Mouse (Mus musculus) kidney, adult 2 months (tissue): ENCODE data around the gene Tbx1.

Source experiments
- CTCF ChIP-seq: fragments of 200-500 bp; conservative IDR thresholded peaks from 2 replicates; pipeline ENCODE4 v1.5.1; 2011; ENCODE audit warnings: low read depth, mild to moderate bottlenecking, control low read depth, low read length, moderate library complexity, mixed read lengths; ENCODE audit not compliant: insufficient read depth, insufficient read length
- POLR2A ChIP-seq: fragments of 200-500 bp; IDR thresholded peaks from one replicate; pipeline ENCODE4 v1.6.1; 2011; ENCODE audit warnings: low read depth, low read length, control low read depth

DNA sequence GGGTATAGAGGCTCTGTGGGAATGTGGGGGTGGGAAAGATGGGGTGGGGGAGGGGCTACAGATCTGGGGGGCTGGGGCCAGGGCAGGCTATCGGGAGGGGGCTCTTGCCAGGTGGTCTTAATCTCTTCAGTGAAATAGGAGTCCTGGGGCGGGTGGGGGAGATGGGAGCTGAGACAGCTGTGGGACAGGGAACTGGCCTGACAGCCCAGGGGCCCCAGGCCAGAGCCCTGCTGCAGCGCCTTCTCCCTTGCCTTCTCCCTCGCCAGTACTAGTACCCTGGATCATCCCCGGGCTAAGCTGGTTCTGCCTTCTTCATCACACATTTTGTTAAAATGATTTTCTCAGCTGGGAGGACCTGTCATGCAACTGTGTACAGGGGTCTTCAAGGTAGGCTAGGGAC is 5.8 kb upstream of the Tbx1 start:
- TF ChIP-seq CTCF (no peak), POLR2A (no peak)
